Mouse (Mus musculus) layer of hippocampus, postnatal 25 days (tissue): ENCODE measurements around the gene Slc38a3. TPM values are rescaled to one million over a fixed set of nuclear protein-coding genes. Genes with fewer than 3 reads are reported as not detected.
A peak's percentile ranks its signal among the peaks of the same experiment; 100 is the strongest.

Experiments
- DNase-seq, 2 experiments: peaks; one replicate each; pipeline ENCODE4 v3.0.0; 2022; ENCODE audit warnings: mixed read lengths in 2 of 2, low spot score in 1 of 2; ENCODE audit errors: extremely low spot score in 1 of 2
- total RNA-seq, 2 experiments: library from RNA; stranded (reverse); gene quantifications; 2 replicates each; pipeline ENCODE4 v1.2.3; 2021

Gene Slc38a3
- total RNA-seq, 2 experiments from 2014 or later, result 57.8 to 66.2 TPM

DNA sequence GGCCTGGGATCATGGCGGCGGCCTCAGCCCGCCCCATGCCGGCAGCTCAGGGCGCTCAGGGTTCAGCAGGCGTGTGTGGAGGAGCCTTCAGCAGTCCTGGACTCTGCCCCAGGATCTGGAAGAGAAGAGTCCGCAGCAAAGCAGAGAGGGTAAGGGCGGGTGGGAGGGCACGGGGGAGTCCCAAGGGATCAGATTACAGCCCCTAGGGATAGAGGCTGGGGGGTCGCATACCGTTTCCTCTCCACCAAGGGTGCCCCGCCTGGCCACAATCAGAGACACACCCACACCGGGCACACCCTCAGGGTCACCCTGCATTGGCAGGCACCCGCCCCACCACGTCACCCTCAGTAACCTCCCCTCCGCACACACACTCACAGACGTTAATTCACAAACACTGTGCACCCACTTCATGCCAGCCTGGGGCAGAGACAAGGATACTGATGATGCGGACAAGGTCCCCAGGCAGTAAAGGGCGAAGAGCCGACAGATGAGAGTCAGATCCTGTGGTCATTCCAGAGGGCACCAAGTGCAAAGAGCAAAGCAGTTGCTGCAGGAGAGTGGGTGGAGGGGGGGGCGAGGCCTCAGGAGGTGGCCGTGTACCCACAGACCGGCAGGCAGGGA is 64.2 kb downstream of the Slc38a3 start:
- no peak for DNase-seq

DNA sequence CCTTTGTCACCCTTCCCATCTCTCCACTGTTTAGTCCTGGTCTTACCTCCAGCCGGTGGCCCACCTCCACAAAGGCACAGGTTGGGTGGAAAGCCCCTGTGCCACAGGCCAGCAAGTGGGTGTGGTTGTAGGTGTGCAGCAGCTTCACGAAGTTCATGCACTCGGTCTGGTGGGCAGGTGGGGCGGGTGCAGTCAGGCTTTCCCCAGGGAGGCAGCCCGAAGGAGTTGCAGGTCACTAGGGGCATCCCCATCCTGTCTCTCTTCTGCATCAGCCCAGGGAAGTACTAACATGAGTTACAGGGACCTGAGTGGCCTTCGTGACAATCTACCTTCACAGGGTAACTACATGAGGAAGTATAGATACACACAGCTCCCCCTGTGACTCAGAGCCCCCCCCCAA is 66.1 kb downstream of the Slc38a3 start:
- DNase-seq, result no peak

DNA sequence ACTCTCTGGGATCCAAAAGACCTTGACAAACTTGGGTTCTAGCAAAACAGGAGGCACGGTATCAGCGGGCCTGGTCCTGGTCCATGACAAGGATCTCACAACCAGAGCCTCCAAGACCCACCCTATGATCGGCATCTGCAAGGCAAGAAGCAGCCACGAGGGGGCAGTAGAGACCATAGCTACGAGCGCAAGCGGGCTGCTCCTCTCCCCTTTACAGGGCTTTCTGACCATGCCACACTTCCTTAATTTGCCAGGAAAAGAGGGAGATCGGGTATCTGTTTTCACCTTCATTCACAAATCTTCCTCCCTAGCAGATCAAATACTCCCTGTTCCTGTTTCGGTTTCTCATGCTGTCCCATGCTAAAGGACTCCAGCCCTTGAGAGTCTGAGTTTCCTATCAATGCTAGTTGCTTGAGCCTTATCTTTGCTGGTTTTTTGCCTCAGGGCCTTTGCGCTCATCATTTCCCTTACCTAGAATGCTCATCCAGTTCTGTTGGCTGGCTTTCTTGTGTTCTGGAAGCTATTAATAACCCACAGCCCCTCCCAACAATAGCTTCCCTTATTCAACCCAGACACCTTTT is 67.2 kb downstream of the Slc38a3 start:
- DNase-seq, result peak; percentile 96 to 100

DNA sequence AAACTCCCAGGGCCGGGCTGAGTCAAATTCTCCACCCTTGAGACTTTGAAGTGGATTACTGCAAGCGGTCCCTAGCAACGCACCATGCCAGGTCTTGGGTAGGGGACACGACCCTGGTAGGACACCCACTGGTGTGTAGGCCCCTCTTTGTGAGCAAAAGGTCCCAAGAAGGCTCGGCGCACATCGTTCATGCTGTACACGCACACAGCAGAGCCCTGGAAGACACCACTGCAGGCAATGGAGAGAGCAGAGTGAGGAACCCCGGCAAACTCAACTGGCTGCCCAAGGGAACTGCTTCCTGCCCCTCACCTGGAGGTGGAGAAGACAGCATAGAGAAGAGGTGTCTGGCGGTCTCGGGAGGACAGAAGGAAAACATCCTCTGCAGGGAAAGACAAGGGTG is 68.1 kb downstream of the Slc38a3 start:
- DNase-seq, result no peak

DNA sequence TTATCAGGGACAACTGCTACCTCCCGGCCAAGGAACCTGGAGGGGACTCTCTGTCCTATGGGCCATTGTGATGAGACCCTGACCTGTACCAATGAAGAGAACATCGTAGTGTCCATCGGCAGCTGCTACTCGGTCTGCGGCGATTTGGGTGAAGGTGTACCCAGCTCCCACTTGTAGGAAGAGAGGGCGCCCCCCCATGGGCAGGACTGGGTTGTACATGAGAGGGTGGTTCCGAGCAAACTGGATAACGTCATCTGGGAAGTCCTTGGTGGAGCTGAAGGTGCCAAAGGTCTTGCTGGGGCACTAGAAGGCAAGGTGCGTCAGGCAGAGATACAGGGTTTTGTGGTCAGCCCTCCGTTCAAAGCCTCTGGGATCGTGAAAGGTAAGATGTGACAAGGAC is 68.6 kb downstream of the Slc38a3 start:
- no peak for DNase-seq

Other genes with a start within 250 kb of the Slc38a3 start
- gene Tmem115, start 135.6 kb downstream of the Slc38a3 start, total RNA-seq, result 10 to 100 TPM; 38.1 to 41.0 TPM
- gene Cyb561d2, start 127.3 kb downstream of the Slc38a3 start, total RNA-seq, result 10 to 100 TPM; 16.4 to 18.5 TPM
- 10 to 100 TPM; 42.4 to 44.9 TPM for gene Nprl2, start 127.3 kb downstream of the Slc38a3 start, total RNA-seq
- 1 to 10 TPM; 4.7 to 5.2 TPM for gene Zmynd10, start 122.2 kb downstream of the Slc38a3 start, total RNA-seq
- gene Rassf1, start 118.0 kb downstream of the Slc38a3 start, total RNA-seq, result 10 to 100 TPM; 16.1 to 16.3 TPM
- 10 to 100 TPM; 71.1 to 76.0 TPM for gene Tusc2, start 106.3 kb downstream of the Slc38a3 start, total RNA-seq
- 10 to 100 TPM; 13.2 to 17.8 TPM for gene Hyal2, start 101.6 kb downstream of the Slc38a3 start, total RNA-seq
- 1 to 10 TPM; 6.4 to 8.0 TPM for gene Hyal1, start 92.6 kb downstream of the Slc38a3 start, total RNA-seq
- gene Naa80, start 90.6 kb downstream of the Slc38a3 start, total RNA-seq, result 10 to 100 TPM; 11.3 to 13.3 TPM
- 1 to 10 TPM; 1.4 to 1.9 TPM for gene Hyal3, start 88.7 kb downstream of the Slc38a3 start, total RNA-seq
- 10 to 100 TPM; 11.8 to 16.8 TPM for gene Ifrd2, start 81.9 kb downstream of the Slc38a3 start, total RNA-seq
- gene Sema3b, start 60.3 kb downstream of the Slc38a3 start, total RNA-seq, result 1 to 10 TPM; 2.2 to 2.7 TPM
- 100 to 1,000 TPM; 208 to 223 TPM for gene Gnai2, start 34.2 kb downstream of the Slc38a3 start, total RNA-seq
- gene Gnat1, start 10.2 kb upstream of the Slc38a3 start, total RNA-seq, result not detected
- 1 to 10 TPM; 2.9 to 4.2 TPM for gene Sema3f, start 40.9 kb upstream of the Slc38a3 start, total RNA-seq
- 100 to 1,000 TPM; 117 to 159 TPM for gene Rbm5, start 101.5 kb upstream of the Slc38a3 start, total RNA-seq
- gene Rbm6, start 203.7 kb upstream of the Slc38a3 start, total RNA-seq, result 10 to 100 TPM; 52.3 to 59.6 TPM
- 10 to 100 TPM; 24.4 to 25.1 TPM for gene Mon1a, start 218.6 kb upstream of the Slc38a3 start, total RNA-seq
- 1 to 10 TPM; 1.6 to 2.6 TPM for gene Mst1r, start 237.3 kb upstream of the Slc38a3 start, total RNA-seq